Mouse (Mus musculus) embryonic facial prominence, embryonic 10.5 days (tissue): Measurements from ENCODE around the gene Cacybp. TPM values are rescaled to one million over a fixed set of nuclear protein-coding genes. Genes with fewer than 3 reads are reported as not detected.

Experiments used
- DNase-seq: peaks from one replicate; pipeline ENCODE4 v3.0.0-alpha.2; 2017; ENCODE audit warnings: low spot score
- H3K27ac ChIP-seq: fragments of 300-500 bp; sonication (generic); replicated peaks from 2 replicates; pipeline ENCODE4 v1.5.1; 2016; ENCODE audit warnings: mild to moderate bottlenecking
- H3K27me3 ChIP-seq: fragments of 300-500 bp; sonication (generic); replicated peaks from 2 replicates; pipeline ENCODE4 v1.6.1; 2016; ENCODE audit warnings: low read depth, mild to moderate bottlenecking; ENCODE audit not compliant: poor library complexity, severe bottlenecking
- H3K36me3 ChIP-seq: fragments of 300-500 bp; sonication (generic); replicated peaks from 2 replicates; pipeline ENCODE4 v1.6.1; 2016; ENCODE audit warnings: mild to moderate bottlenecking, moderate library complexity
- H3K4me1 ChIP-seq: fragments of 300-500 bp; sonication (generic); 2 replicates; pipeline ENCODE4 v1.6.1; 2016
- H3K4me3 ChIP-seq: fragments of 300-500 bp; sonication (generic); 2 replicates; pipeline ENCODE4 v1.5.1; 2016; ENCODE audit warnings: mild to moderate bottlenecking, moderate library complexity
- H3K9me3 ChIP-seq: fragments of 300-500 bp; sonication (generic); 2 replicates; pipeline ENCODE4 v1.6.1; 2016; ENCODE audit warnings: mild to moderate bottlenecking
- WGBS: fragments of 180-500 bp; shearing (Covaris S2); methylation state at CpG from one replicate; pipeline ENCODE4 v1.1.7; 2016; 5-methylcytosine and 5-hydroxymethylcytosine counted together
- polyA plus RNA-seq: library from polyadenylated mRNA; unstranded; fragments of >200 nt; fragmentation: Nextera tagmentation; extraction: Ambion mirVana; gene quantifications from 2 replicates; pipeline ENCODE4 v1.2.1, GENCODE M21; 2016

The Cacybp gene
- polyA plus RNA-seq: 354 and 357 TPM in 2 replicates

GRCm38 (mm10) chr1:160212703-160213669, at the start of gene Cacybp:
Gene Cacybp, minus strand, starts transcription at chr1:160212875.
- whole genome bisulfite sequencing: under 1% methylated on average over 76 of the region's 76 CpGs
- H3K27ac ChIP-seq: peak within 1 kb of the TSS; percentile 98
- peaks cover 11% of the 10 kb centered on the region for H3K36me3 ChIP-seq
- H3K27me3 ChIP-seq: no peaks in the 10 kb centered on the region
- DNase-seq: peak; percentile 99
- H3K4me1 ChIP-seq: peaks cover 24% of the 10 kb centered on the region
- H3K9me3 ChIP-seq: no peaks in the 10 kb centered on the region
- peak within 1 kb of the TSS; percentile 85 for H3K4me3 ChIP-seq

- WGBS: 59% methylated on average over 4 of the region's 4 CpGs
- H3K9me3 ChIP-seq: no peaks in the 10 kb centered on the region
- no peaks in the 10 kb centered on the region for H3K27me3 ChIP-seq
- no peak overlapping the region for H3K27ac ChIP-seq
- no peak overlapping the region for H3K4me3 ChIP-seq
- H3K36me3 ChIP-seq: no peaks in the 10 kb centered on the region
- no peak for DNase-seq
- H3K4me1 ChIP-seq: peaks cover 34% of the 10 kb centered on the region
Measured at GRCm38 (mm10) chr1:160262415-160262814, 49.7 kb upstream of the Cacybp start.

GRCm38 (mm10) chr1:160261849-160262248, 49.2 kb upstream of the Cacybp start:
- peaks cover 34% of the 10 kb centered on the region for H3K4me1 ChIP-seq
- no peak for DNase-seq
- H3K4me3 ChIP-seq: no peak overlapping the region
- H3K27ac ChIP-seq: no peak overlapping the region
- WGBS: 80% methylated on average over 2 of the region's 2 CpGs
- H3K36me3 ChIP-seq: no peaks in the 10 kb centered on the region
- H3K9me3 ChIP-seq: no peaks in the 10 kb centered on the region
- H3K27me3 ChIP-seq: no peaks in the 10 kb centered on the region

- H3K4me3 ChIP-seq: no peak overlapping the region
- no peak overlapping the region for H3K27ac ChIP-seq
- no peaks in the 10 kb centered on the region for H3K36me3 ChIP-seq
- no peak for DNase-seq
- H3K27me3 ChIP-seq: no peaks in the 10 kb centered on the region
- H3K4me1 ChIP-seq: peaks cover 34% of the 10 kb centered on the region
- 84% methylated on average over 4 of the region's 4 CpGs for WGBS
- no peaks in the 10 kb centered on the region for H3K9me3 ChIP-seq
Measured at GRCm38 (mm10) chr1:160260605-160261004, 47.9 kb upstream of the Cacybp start.

GRCm38 (mm10) chr1:160259884-160260283, 47.2 kb upstream of the Cacybp start:
- 62% methylated on average over 7 of the region's 7 CpGs for WGBS
- DNase-seq: peak; percentile 19
- Histone ChIP-seq H3K27me3 (no peaks in the 10 kb centered on the region), H3K4me1 (peaks cover 34% of the 10 kb centered on the region), H3K27ac (no peak overlapping the region), H3K9me3 (no peaks in the 10 kb centered on the region), H3K4me3 (no peak overlapping the region), H3K36me3 (no peaks in the 10 kb centered on the region)

- H3K9me3 ChIP-seq: no peaks in the 10 kb centered on the region
- H3K4me1 ChIP-seq: peaks cover 16% of the 10 kb centered on the region
- no peak for DNase-seq
- H3K4me3 ChIP-seq: no peak overlapping the region
- H3K36me3 ChIP-seq: no peaks in the 10 kb centered on the region
- no peak overlapping the region for H3K27ac ChIP-seq
- WGBS: 87% methylated on average over 2 of the region's 2 CpGs
- H3K27me3 ChIP-seq: no peaks in the 10 kb centered on the region
Measured at GRCm38 (mm10) chr1:160253108-160253507, 40.4 kb upstream of the Cacybp start.

- Histone ChIP-seq H3K4me1 (peaks cover 16% of the 10 kb centered on the region), H3K27ac (no peak overlapping the region), H3K9me3 (no peaks in the 10 kb centered on the region), H3K4me3 (no peak overlapping the region), H3K36me3 (no peaks in the 10 kb centered on the region), H3K27me3 (no peaks in the 10 kb centered on the region)
- WGBS: 75% methylated on average over 5 of the region's 5 CpGs
- no peak for DNase-seq
Measured at GRCm38 (mm10) chr1:160251388-160252007, 38.8 kb upstream of the Cacybp start.

- H3K27me3 ChIP-seq: no peaks in the 10 kb centered on the region
- H3K4me1 ChIP-seq: peaks cover 16% of the 10 kb centered on the region
- H3K9me3 ChIP-seq: no peaks in the 10 kb centered on the region
- 62% methylated on average over 4 of the region's 4 CpGs for WGBS
- H3K36me3 ChIP-seq: no peaks in the 10 kb centered on the region
- H3K4me3 ChIP-seq: no peak overlapping the region
- no peak for DNase-seq
- no peak overlapping the region for H3K27ac ChIP-seq
Measured at GRCm38 (mm10) chr1:160250782-160251181, 38.1 kb upstream of the Cacybp start.

GRCm38 (mm10) chr1:160249786-160250185, 37.1 kb upstream of the Cacybp start:
- Histone ChIP-seq H3K9me3 (no peaks in the 10 kb centered on the region), H3K27ac (no peak overlapping the region), H3K4me1 (peaks cover 16% of the 10 kb centered on the region), H3K4me3 (no peak overlapping the region), H3K36me3 (no peaks in the 10 kb centered on the region), H3K27me3 (no peaks in the 10 kb centered on the region)
- DNase-seq: no peak
- 82% methylated on average over 3 of the region's 3 CpGs for WGBS

GRCm38 (mm10) chr1:160247473-160247872, 34.8 kb upstream of the Cacybp start:
- H3K4me1 ChIP-seq: peaks cover 16% of the 10 kb centered on the region
- no peak overlapping the region for H3K4me3 ChIP-seq
- 82% methylated on average over 9 of the region's 9 CpGs for WGBS
- no peak overlapping the region for H3K27ac ChIP-seq
- H3K36me3 ChIP-seq: no peaks in the 10 kb centered on the region
- DNase-seq: no peak
- no peaks in the 10 kb centered on the region for H3K9me3 ChIP-seq
- H3K27me3 ChIP-seq: no peaks in the 10 kb centered on the region

GRCm38 (mm10) chr1:160246844-160247243, 34.2 kb upstream of the Cacybp start:
- H3K36me3 ChIP-seq: no peaks in the 10 kb centered on the region
- H3K9me3 ChIP-seq: no peaks in the 10 kb centered on the region
- H3K4me1 ChIP-seq: peaks cover 16% of the 10 kb centered on the region
- H3K27ac ChIP-seq: no peak overlapping the region
- no peaks in the 10 kb centered on the region for H3K27me3 ChIP-seq
- no peak overlapping the region for H3K4me3 ChIP-seq
- 88% methylated on average over 4 of the region's 4 CpGs for WGBS
- DNase-seq: no peak

GRCm38 (mm10) chr1:160245954-160246353, 33.3 kb upstream of the Cacybp start:
- no peaks in the 10 kb centered on the region for H3K36me3 ChIP-seq
- no peaks in the 10 kb centered on the region for H3K9me3 ChIP-seq
- H3K27ac ChIP-seq: no peak overlapping the region
- WGBS: 84% methylated on average over 2 of the region's 2 CpGs
- H3K4me3 ChIP-seq: no peak overlapping the region
- no peak for DNase-seq
- H3K27me3 ChIP-seq: no peaks in the 10 kb centered on the region
- peaks cover 9% of the 10 kb centered on the region for H3K4me1 ChIP-seq

GRCm38 (mm10) chr1:160244689-160245088, 32.0 kb upstream of the Cacybp start:
- WGBS: 94% methylated on average over 5 of the region's 5 CpGs
- no peaks in the 10 kb centered on the region for H3K27me3 ChIP-seq

More at GRCm38 (mm10) chr1:160244689-160245088, 32.0 kb upstream of the Cacybp start:
- Histone ChIP-seq H3K36me3 (no peaks in the 10 kb centered on the region), H3K4me3 (no peak overlapping the region), H3K27ac (no peak overlapping the region), H3K9me3 (no peaks in the 10 kb centered on the region), H3K4me1 (no peaks in the 10 kb centered on the region)
- no peak for DNase-seq
